Comparison of ENCODE assay signal across 6 mouse cellular contexts in the genomic region with DNA sequence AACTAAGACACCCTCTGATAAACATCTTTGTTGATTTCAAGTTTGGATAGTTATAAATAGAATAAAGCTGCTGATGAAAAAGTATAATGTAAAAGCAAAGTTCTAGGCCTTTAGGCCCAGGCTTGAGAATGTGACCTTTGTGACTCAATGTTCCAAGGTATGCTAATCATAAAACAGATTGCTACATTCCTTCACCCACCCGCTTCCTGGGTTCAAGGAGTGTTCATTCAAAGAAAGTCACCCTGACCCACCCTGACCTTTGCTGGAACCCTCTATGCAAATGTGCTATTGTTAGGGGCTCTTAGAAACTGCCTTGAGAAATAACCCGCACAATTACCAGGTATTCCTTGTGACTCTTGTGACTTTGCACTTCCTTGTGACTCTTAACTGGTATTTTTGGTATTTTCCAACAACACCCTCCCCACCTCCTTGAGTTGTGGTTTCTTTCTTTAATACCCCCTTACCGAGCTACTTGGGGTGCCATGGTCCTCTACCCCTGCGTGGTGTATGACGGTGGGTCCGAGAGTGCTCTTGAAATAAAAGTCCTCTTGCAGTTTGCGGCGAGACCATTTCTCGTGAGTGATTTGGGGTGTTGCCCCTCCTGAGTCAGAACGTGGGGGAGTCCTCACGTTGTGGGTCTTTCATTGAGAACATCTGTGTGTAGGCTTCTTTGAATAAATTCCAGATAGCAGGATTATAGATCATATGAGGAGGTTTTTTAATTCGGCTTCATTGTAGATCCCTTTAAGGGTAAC.
DNase-seq lines count a peak whose midpoint lies in the region; TF ChIP-seq lines count a peak whose summit lies in the region.
"Not testable (repeated sequence)": the region's sequence is repeated elsewhere in the genome, so short reads cannot be mapped to it uniquely, and the experiment has no call there.

No protein-coding gene starts in this region.

- WGBS in small intestine, adult 2 months, result 87% methylated on average over 12 of the region's 12 CpGs

- peaks cover 54% of the 10 kb centered on the region for H3K4me1 ChIP-seq in E14TG2a.4 (replicated peaks; ENCODE audit: low read depth, low read length)
- not testable (repeated sequence) for H3K4me1 ChIP-seq in small intestine, adult 2 months (ENCODE audit: control insufficient read depth, insufficient read depth, insufficient read length, low read length)

- peaks cover 11% of the 10 kb centered on the region for H3K36me3 ChIP-seq in E14TG2a.4 (ENCODE audit: insufficient read depth, low read length)
- not testable (repeated sequence) for H3K36me3 ChIP-seq in small intestine, adult 2 months (ENCODE audit: control insufficient read depth, insufficient read depth, low read length)

- not testable (repeated sequence) for H3K9me3 ChIP-seq in E14TG2a.4 (ENCODE audit: low read length)

- not testable (repeated sequence) for H3K27me3 ChIP-seq in E14TG2a.4 (ENCODE audit: insufficient read depth, low read length); small intestine, adult 2 months (ENCODE audit: control insufficient read depth, insufficient read depth, low read length)

- H3K4me3 ChIP-seq in E14TG2a.4 (replicated peaks; ENCODE audit: low read length), result peak overlapping the region; percentile 65
- not testable (repeated sequence) for H3K4me3 ChIP-seq in small intestine, adult 2 months (ENCODE audit: low read depth, low read length)

- TF ChIP-seq POLR2A in small intestine, adult 2 months (IDR thresholded peaks at IDR 0.05; ENCODE audit: low read depth, low read length), result not testable (repeated sequence)

- peak overlapping the region; percentile 66 for H3K27ac ChIP-seq in small intestine, adult 2 months (ENCODE audit: insufficient read depth, low read depth, low read length)

- not testable (repeated sequence) for TF ChIP-seq CTCF in E14TG2a.4 (conservative IDR thresholded peaks at IDR 0.05; ENCODE audit: low read length); small intestine, adult 2 months (IDR thresholded peaks at IDR 0.05; ENCODE audit: extremely low read depth, insufficient read length, insufficient replicate concordance, low read depth, low read length)

- DNase-seq in ES-CJ7 (ENCODE audit: low read depth, low spot score), result peak; percentile 92
- DNase-seq in R1 (ENCODE audit: low read depth, low spot score), result peak; percentile 96
- peak; percentile 31 for DNase-seq in heart, adult 11 months
- DNase-seq in yolk sac, embryonic 10.5 days (ENCODE audit: low spot score), result peak; percentile 17

Comparison
In these comparisons a context has a peak if more than half of its experiments do, and no peak if none do; other contexts are left out.
1. DNase-seq: peak in every context shown above with its lines; median percentile 96 in R1; 92 in ES-CJ7; 31 in heart, adult 11 months; 17 in yolk sac, embryonic 10.5 days.